Mouse (Mus musculus): ENCODE results near the gene Olfr27.

- TF ChIP-seq POLR2A (IDR thresholded peaks at IDR 0.05; ENCODE audit: extremely low read depth, insufficient read depth, low read length), result no peak
- no peak for TF ChIP-seq CTCF (IDR thresholded peaks at IDR 0.05; ENCODE audit: extremely low read depth, insufficient read depth, low read length)
Observed at GRCm38 (mm10) chr9:39078787-39079186, 49.1 kb upstream of the Olfr27 start, which contains the start of gene Olfr938.
